Mouse (Mus musculus): ENCODE data around the gene Tlr7. TPM values are rescaled to one million over a fixed set of nuclear protein-coding genes. Genes with fewer than 3 reads are reported as not detected.

The Tlr7 gene
- polyA plus RNA-seq, 1 experiment = 0.02 TPM

GRCm38 (mm10) chrX:167334571-167334970 lies 4.2 kb upstream of the Tlr7 start:
- Histone ChIP-seq H3K4me3 (ENCODE audit: insufficient read depth, poor library complexity, severe bottlenecking) (no peak overlapping the region), H3ac (ENCODE audit: control insufficient read depth, insufficient read length, low read depth) (no peak overlapping the region), H3K27me3 (ENCODE audit: control insufficient read depth, insufficient read depth, insufficient read length) (no peaks in the 10 kb centered on the region), H3K79me3 (ENCODE audit: low read depth) (no peaks in the 10 kb centered on the region), H3K79me2 (ENCODE audit: control insufficient read depth, insufficient read depth) (no peaks in the 10 kb centered on the region), H3K36me3 (ENCODE audit: control insufficient read depth, insufficient read depth) (no peaks in the 10 kb centered on the region)
- TF ChIP-seq MYOD1 (IDR thresholded peaks at IDR 0.05; ENCODE audit: control insufficient read depth, insufficient read length, low read depth) = no peak
- TF ChIP-seq FOSL1 (IDR thresholded peaks at IDR 0.05; ENCODE audit: insufficient read depth, low read length, poor library complexity, severe bottlenecking) = no peak
- TF ChIP-seq CEBPB (IDR thresholded peaks at IDR 0.05; ENCODE audit: low read depth) = no peak
- no peak for TF ChIP-seq MYOG (IDR thresholded peaks at IDR 0.05; ENCODE audit: control insufficient read depth, extremely low read depth, insufficient read length)
- TF ChIP-seq USF1 (IDR thresholded peaks at IDR 0.05; ENCODE audit: low read depth) = no peak
- no peak for TF ChIP-seq MAX (IDR thresholded peaks at IDR 0.05)
- TF ChIP-seq CTCF (IDR thresholded peaks at IDR 0.05; ENCODE audit: control insufficient read depth, insufficient read depth, insufficient read length) = no peak

- Histone ChIP-seq H3K79me3 (ENCODE audit: low read depth) (no peaks in the 10 kb centered on the region), H3K79me2 (ENCODE audit: control insufficient read depth, insufficient read depth) (no peaks in the 10 kb centered on the region), H3ac (ENCODE audit: control insufficient read depth, insufficient read length, low read depth) (no peak overlapping the region), H3K36me3 (ENCODE audit: control insufficient read depth, insufficient read depth) (no peaks in the 10 kb centered on the region), H3K27me3 (ENCODE audit: control insufficient read depth, insufficient read depth, insufficient read length) (no peaks in the 10 kb centered on the region), H3K4me3 (ENCODE audit: insufficient read depth, poor library complexity, severe bottlenecking) (no peak overlapping the region)
- TF ChIP-seq MAX (IDR thresholded peaks at IDR 0.05) = no peak
- TF ChIP-seq CTCF (IDR thresholded peaks at IDR 0.05; ENCODE audit: control insufficient read depth, insufficient read depth, insufficient read length) = no peak
- no peak for TF ChIP-seq MYOD1 (IDR thresholded peaks at IDR 0.05; ENCODE audit: control insufficient read depth, insufficient read length, low read depth)
- TF ChIP-seq CEBPB (IDR thresholded peaks at IDR 0.05; ENCODE audit: low read depth) = no peak
- no peak for TF ChIP-seq FOSL1 (IDR thresholded peaks at IDR 0.05; ENCODE audit: insufficient read depth, low read length, poor library complexity, severe bottlenecking)
- no peak for TF ChIP-seq USF1 (IDR thresholded peaks at IDR 0.05; ENCODE audit: low read depth)
These were observed 2.2 kb upstream of the Tlr7 start for GRCm38 (mm10) chrX:167332607-167333006.

DNA sequence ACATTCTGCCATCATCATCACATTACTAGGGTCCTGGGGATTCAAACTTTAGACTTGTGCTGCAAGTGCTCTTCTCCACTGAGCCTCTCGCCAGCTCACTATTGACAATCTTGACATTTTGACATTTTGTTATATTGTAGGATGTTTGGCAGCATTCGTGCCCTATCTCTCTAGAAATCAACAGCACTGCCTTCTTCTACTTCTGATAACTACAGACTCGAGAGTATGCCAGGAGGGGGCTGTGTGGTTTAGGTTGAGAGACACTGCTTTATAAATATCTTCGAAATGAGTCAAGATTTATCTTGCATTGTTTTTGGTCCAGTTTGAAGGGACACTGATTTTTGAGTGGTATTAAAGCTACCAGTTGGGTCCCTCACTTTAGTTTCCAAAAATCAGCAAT lies 635 bp upstream of the Tlr7 start:
- Histone ChIP-seq H3ac (ENCODE audit: control insufficient read depth, insufficient read length, low read depth) (no peak overlapping the region), H3K79me2 (ENCODE audit: control insufficient read depth, insufficient read depth) (no peaks in the 10 kb centered on the region), H3K79me3 (ENCODE audit: low read depth) (no peaks in the 10 kb centered on the region), H3K27me3 (ENCODE audit: control insufficient read depth, insufficient read depth, insufficient read length) (no peaks in the 10 kb centered on the region), H3K36me3 (ENCODE audit: control insufficient read depth, insufficient read depth) (no peaks in the 10 kb centered on the region), H3K4me3 (ENCODE audit: insufficient read depth, poor library complexity, severe bottlenecking) (no peak overlapping the region)
- TF ChIP-seq MYOG (IDR thresholded peaks at IDR 0.05; ENCODE audit: control insufficient read depth, extremely low read depth, insufficient read length) (no peak), MAX (IDR thresholded peaks at IDR 0.05) (no peak), MYOD1 (IDR thresholded peaks at IDR 0.05; ENCODE audit: control insufficient read depth, insufficient read length, low read depth) (no peak), CTCF (IDR thresholded peaks at IDR 0.05; ENCODE audit: control insufficient read depth, insufficient read depth, insufficient read length) (no peak), USF1 (IDR thresholded peaks at IDR 0.05; ENCODE audit: low read depth) (no peak), FOSL1 (IDR thresholded peaks at IDR 0.05; ENCODE audit: insufficient read depth, low read length, poor library complexity, severe bottlenecking) (no peak), CEBPB (IDR thresholded peaks at IDR 0.05; ENCODE audit: low read depth) (no peak)

GRCm38 (mm10) chrX:167329620-167330019 lies 738 bp downstream of the Tlr7 start:
- Histone ChIP-seq H3K36me3 (ENCODE audit: control insufficient read depth, insufficient read depth) (no peaks in the 10 kb centered on the region), H3K79me3 (ENCODE audit: low read depth) (no peaks in the 10 kb centered on the region), H3K27me3 (ENCODE audit: control insufficient read depth, insufficient read depth, insufficient read length) (no peaks in the 10 kb centered on the region), H3K79me2 (ENCODE audit: control insufficient read depth, insufficient read depth) (no peaks in the 10 kb centered on the region), H3K4me3 (ENCODE audit: insufficient read depth, poor library complexity, severe bottlenecking) (no peak overlapping the region), H3ac (ENCODE audit: control insufficient read depth, insufficient read length, low read depth) (no peak overlapping the region)
- no peak for TF ChIP-seq FOSL1 (IDR thresholded peaks at IDR 0.05; ENCODE audit: insufficient read depth, low read length, poor library complexity, severe bottlenecking)
- TF ChIP-seq USF1 (IDR thresholded peaks at IDR 0.05; ENCODE audit: low read depth) = no peak

GRCm38 (mm10) chrX:167329098-167329497 lies 1.3 kb downstream of the Tlr7 start:
- H3K79me2 ChIP-seq (ENCODE audit: control insufficient read depth, insufficient read depth) = no peaks in the 10 kb centered on the region
- no peaks in the 10 kb centered on the region for H3K36me3 ChIP-seq (ENCODE audit: control insufficient read depth, insufficient read depth)
- H3K4me3 ChIP-seq (ENCODE audit: insufficient read depth, poor library complexity, severe bottlenecking) = no peak overlapping the region
- no peak overlapping the region for H3ac ChIP-seq (ENCODE audit: control insufficient read depth, insufficient read length, low read depth)
- H3K27me3 ChIP-seq (ENCODE audit: control insufficient read depth, insufficient read depth, insufficient read length) = no peaks in the 10 kb centered on the region
- TF ChIP-seq USF1 (IDR thresholded peaks at IDR 0.05; ENCODE audit: low read depth) (no peak), MYOD1 (IDR thresholded peaks at IDR 0.05; ENCODE audit: control insufficient read depth, insufficient read length, low read depth) (no peak), CTCF (IDR thresholded peaks at IDR 0.05; ENCODE audit: control insufficient read depth, insufficient read depth, insufficient read length) (no peak), CEBPB (IDR thresholded peaks at IDR 0.05; ENCODE audit: low read depth) (no peak), MAX (IDR thresholded peaks at IDR 0.05) (no peak), FOSL1 (IDR thresholded peaks at IDR 0.05; ENCODE audit: insufficient read depth, low read length, poor library complexity, severe bottlenecking) (no peak), MYOG (IDR thresholded peaks at IDR 0.05; ENCODE audit: control insufficient read depth, extremely low read depth, insufficient read length) (no peak)
- no peaks in the 10 kb centered on the region for H3K79me3 ChIP-seq (ENCODE audit: low read depth)

DNA sequence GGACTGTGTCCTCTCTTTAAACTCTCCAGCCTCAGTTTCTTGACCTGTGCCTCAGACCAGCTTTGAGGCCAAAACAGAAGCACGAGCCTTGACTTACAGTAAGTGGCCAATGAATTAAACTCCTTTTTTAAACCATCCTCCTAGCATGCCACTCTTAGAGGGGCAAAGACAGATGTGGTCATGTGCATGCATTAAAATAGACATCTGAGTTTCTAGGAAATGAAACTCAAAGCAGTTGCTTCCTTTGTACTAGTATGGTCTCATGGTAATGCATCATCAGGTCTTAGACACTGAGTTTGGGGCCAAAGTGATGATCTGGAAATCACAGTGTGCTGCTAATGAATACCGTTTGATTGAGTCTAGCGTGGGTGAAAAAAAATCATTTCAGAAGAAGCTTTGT lies 1.8 kb downstream of the Tlr7 start:
- Histone ChIP-seq H3K79me2 (ENCODE audit: control insufficient read depth, insufficient read depth) (no peaks in the 10 kb centered on the region), H3K79me3 (ENCODE audit: low read depth) (no peaks in the 10 kb centered on the region), H3ac (ENCODE audit: control insufficient read depth, insufficient read length, low read depth) (no peak overlapping the region), H3K27me3 (ENCODE audit: control insufficient read depth, insufficient read depth, insufficient read length) (no peaks in the 10 kb centered on the region), H3K4me3 (ENCODE audit: insufficient read depth, poor library complexity, severe bottlenecking) (no peak overlapping the region), H3K36me3 (ENCODE audit: control insufficient read depth, insufficient read depth) (no peaks in the 10 kb centered on the region)
- TF ChIP-seq FOSL1 (IDR thresholded peaks at IDR 0.05; ENCODE audit: insufficient read depth, low read length, poor library complexity, severe bottlenecking) (no peak), USF1 (IDR thresholded peaks at IDR 0.05; ENCODE audit: low read depth) (no peak), MYOG (IDR thresholded peaks at IDR 0.05; ENCODE audit: control insufficient read depth, extremely low read depth, insufficient read length) (no peak), MAX (IDR thresholded peaks at IDR 0.05) (no peak), CTCF (IDR thresholded peaks at IDR 0.05; ENCODE audit: control insufficient read depth, insufficient read depth, insufficient read length) (no peak), CEBPB (IDR thresholded peaks at IDR 0.05; ENCODE audit: low read depth) (no peak), MYOD1 (IDR thresholded peaks at IDR 0.05; ENCODE audit: control insufficient read depth, insufficient read length, low read depth) (no peak)
